Mouse (Mus musculus) CD4-positive, CD25-positive, alpha-beta regulatory T cell, adult 2 months (primary cell): ENCODE measurements around the gene Ptbp3.
"Not testable (repeated sequence)": the region's sequence is repeated elsewhere in the genome, so short reads cannot be mapped to it uniquely, and the experiment has no call there.

Source experiments
- DNase-seq: peaks from one replicate; pipeline ENCODE4 v3.0.0-alpha.2; 2012; ENCODE audit warnings: low read depth, low spot score

Ptbp3 gene

GRCm38 (mm10) chr4:59549175-59549976 lies at the start of gene Ptbp3:
Ptbp3 (minus strand) TSS chr4:59549364.
- DNase-seq = peak; percentile 97

- DNase-seq = no peak
Observed at GRCm38 (mm10) chr4:59596556-59596955, 47.4 kb upstream of the Ptbp3 start.

- DNase-seq = no peak
Observed at GRCm38 (mm10) chr4:59594614-59595013, 45.5 kb upstream of the Ptbp3 start.

GRCm38 (mm10) chr4:59587872-59588226 lies 38.7 kb upstream of the Ptbp3 start:
- no peak for DNase-seq

- no peak for DNase-seq
Observed at GRCm38 (mm10) chr4:59587215-59587871, 38.2 kb upstream of the Ptbp3 start.

GRCm38 (mm10) chr4:59585097-59585496 lies 35.9 kb upstream of the Ptbp3 start:
- no peak for DNase-seq

GRCm38 (mm10) chr4:59582186-59582585 lies 33.0 kb upstream of the Ptbp3 start:
- peak; percentile 19 for DNase-seq

- peak; percentile 100 for DNase-seq
Observed at GRCm38 (mm10) chr4:59581314-59582185, 32.4 kb upstream of the Ptbp3 start, which contains the start of gene Hsdl2. Hsdl2 (plus strand) TSS chr4:59581563.

- peak; percentile 64 for DNase-seq
Observed at GRCm38 (mm10) chr4:59580495-59581281, 31.5 kb upstream of the Ptbp3 start.

GRCm38 (mm10) chr4:59575184-59575958 lies 26.2 kb upstream of the Ptbp3 start:
- no peak for DNase-seq

- DNase-seq = no peak
Observed at GRCm38 (mm10) chr4:59572521-59573118, 23.5 kb upstream of the Ptbp3 start.

GRCm38 (mm10) chr4:59570519-59570918 lies 21.4 kb upstream of the Ptbp3 start:
- not testable (repeated sequence) for DNase-seq

GRCm38 (mm10) chr4:59569538-59569937 lies 20.4 kb upstream of the Ptbp3 start:
- DNase-seq = peak; percentile 87

- DNase-seq = no peak
Observed at GRCm38 (mm10) chr4:59567576-59568260, 18.6 kb upstream of the Ptbp3 start.

GRCm38 (mm10) chr4:59565571-59566188 lies 16.5 kb upstream of the Ptbp3 start:
- no peak for DNase-seq

GRCm38 (mm10) chr4:59564128-59564527 lies 15.0 kb upstream of the Ptbp3 start:
- no peak for DNase-seq

GRCm38 (mm10) chr4:59560141-59560540 lies 11.0 kb upstream of the Ptbp3 start:
- DNase-seq = no peak

GRCm38 (mm10) chr4:59558096-59558720 lies 9.0 kb upstream of the Ptbp3 start:
- no peak for DNase-seq
